Mouse (Mus musculus) lung, adult 2 months (tissue): ENCODE results near the gene Aes. TPM values are rescaled to one million over a fixed set of nuclear protein-coding genes. Genes with fewer than 3 reads are reported as not detected.
A peak's percentile ranks its signal among the peaks of the same experiment; 100 is the strongest.

Experiments
- DNase-seq: peaks from one replicate; pipeline ENCODE4 v3.0.0; 2022
- H3K4me1 ChIP-seq: fragments of 200-500 bp; 2 replicates; pipeline ENCODE4 v1.6.1; 2011; ENCODE audit warnings: low read length; ENCODE audit not compliant: control insufficient read depth, insufficient read depth
- H3K4me3 ChIP-seq: fragments of 200-500 bp; replicated peaks from 2 replicates; pipeline ENCODE3; 2011; ENCODE audit warnings: low read depth, mild to moderate bottlenecking, control low read depth, low read length; ENCODE audit errors: extremely low read depth
- CTCF ChIP-seq: fragments of 200-500 bp; IDR thresholded peaks from 2 replicates; pipeline ENCODE4 v1.5.1; 2011; ENCODE audit warnings: mild to moderate bottlenecking, low read length, control low read depth; ENCODE audit not compliant: insufficient read depth
- POLR2A ChIP-seq: fragments of 200-500 bp; IDR thresholded peaks from 2 replicates; pipeline ENCODE4 v1.6.1; 2011; ENCODE audit warnings: low read depth, mild to moderate bottlenecking, control low read depth, low read length, borderline replicate concordance; ENCODE audit errors: extremely low read depth
- WGBS: fragments of 180-500 bp; shearing (Covaris S2); methylation state at CpG from one replicate; pipeline ENCODE4 v1.1.7; 2018; 5-methylcytosine and 5-hydroxymethylcytosine counted together
- polyA plus RNA-seq: library from polyadenylated mRNA; depleted of rRNA; stranded (reverse); fragments of >200 nt; gene quantifications from 2 replicates; pipeline ENCODE4 v1.2.3, GENCODE M21; 2012; rRNA removed

Aes gene
- polyA plus RNA-seq: 1,275 and 1,423 TPM in 2 replicates

- TF ChIP-seq POLR2A (peak; percentile 23; the same call in 1 of the 2 replicates), CTCF (no peak)
- DNase-seq: peak; percentile 80
- Histone ChIP-seq H3K4me1 (peaks cover 19% of the 10 kb centered on the region), H3K4me3 (peak within 1 kb of the TSS; percentile 72)
- WGBS: under 1% methylated on average over 37 of the region's 53 CpGs
Measured at GRCm38 (mm10) chr10:81559163-81559626, at the start of gene Aes. Aes (plus strand) TSS chr10:81559488.

- Histone ChIP-seq H3K4me3 (no peak overlapping the region), H3K4me1 (0 out of 2 replicates have a peak, but pooled peaks cover 5% of the 10 kb centered on the region)
- DNase-seq: no peak
- 47% methylated on average over 14 of the region's 14 CpGs for WGBS
- no peak for TF ChIP-seq POLR2A
- TF ChIP-seq CTCF: no peak
Measured at GRCm38 (mm10) chr10:81510246-81510810, 49.0 kb upstream of the Aes start.

- WGBS: 88% methylated on average over 5 of the region's 5 CpGs
- DNase-seq: no peak
- Histone ChIP-seq H3K4me3 (no peak overlapping the region), H3K4me1 (0 out of 2 replicates have a peak, but pooled peaks cover 3% of the 10 kb centered on the region)
- TF ChIP-seq POLR2A (no peak), CTCF (no peak)
Measured at GRCm38 (mm10) chr10:81513798-81514197, 45.5 kb upstream of the Aes start.

GRCm38 (mm10) chr10:81517227-81517626 is 42.1 kb upstream of the Aes start:
- DNase-seq: no peak
- WGBS: 65% methylated on average over 8 of the region's 8 CpGs
- Histone ChIP-seq H3K4me3 (no peak overlapping the region), H3K4me1 (peaks cover 6% of the 10 kb centered on the region)
- TF ChIP-seq POLR2A (no peak), CTCF (no peak)

GRCm38 (mm10) chr10:81518546-81518945 is 40.7 kb upstream of the Aes start:
- TF ChIP-seq POLR2A (no peak), CTCF (peak; percentile 71)
- H3K4me3 ChIP-seq: no peak overlapping the region
- H3K4me1 ChIP-seq: peaks cover 6% of the 10 kb centered on the region
- peak; percentile 76 for DNase-seq
- WGBS: 11% methylated on average over 4 of the region's 4 CpGs

- Histone ChIP-seq H3K4me3 (no peak overlapping the region), H3K4me1 (peaks cover 6% of the 10 kb centered on the region)
- 65% methylated on average over 6 of the region's 6 CpGs for WGBS
- DNase-seq: no peak
- TF ChIP-seq CTCF (no peak), POLR2A (no peak)
Measured at GRCm38 (mm10) chr10:81519227-81519977, 39.9 kb upstream of the Aes start.

- TF ChIP-seq POLR2A: no peak
- TF ChIP-seq CTCF: no peak
- no peak overlapping the region for H3K4me3 ChIP-seq
- DNase-seq: no peak
- WGBS: 27% methylated on average over 3 of the region's 3 CpGs
- peaks cover 9% of the 10 kb centered on the region for H3K4me1 ChIP-seq
Measured at GRCm38 (mm10) chr10:81519978-81520365, 39.3 kb upstream of the Aes start.

- TF ChIP-seq CTCF: no peak
- no peak for TF ChIP-seq POLR2A
- Histone ChIP-seq H3K4me1 (peaks cover 17% of the 10 kb centered on the region), H3K4me3 (peak overlapping the region; percentile 38)
- DNase-seq: no peak
- WGBS: 77% methylated on average over 6 of the region's 6 CpGs
Measured at GRCm38 (mm10) chr10:81523142-81523541, 36.1 kb upstream of the Aes start.

- Histone ChIP-seq H3K4me1 (peaks cover 17% of the 10 kb centered on the region), H3K4me3 (peak overlapping the region; percentile 38)
- 33% methylated on average over 19 of the region's 19 CpGs for WGBS
- no peak for TF ChIP-seq POLR2A
- TF ChIP-seq CTCF: no peak
- DNase-seq: no peak
Measured at GRCm38 (mm10) chr10:81523570-81523969, 35.7 kb upstream of the Aes start.
